Mouse (Mus musculus) thymus, postnatal 36 days (tissue): ENCODE measurements around the gene Fbxo28.
"Not testable (repeated sequence)": the region's sequence is repeated elsewhere in the genome, so short reads cannot be mapped to it uniquely, and the experiment has no call there.

Experiments used
- DNase-seq, 2 experiments: peaks; one replicate each; pipeline ENCODE4 v3.0.0; 2022; ENCODE audit warnings: mixed read lengths in 2 of 2

Fbxo28 gene

GRCm38 (mm10) chr1:182340281-182340680 is 1.1 kb downstream of the Fbxo28 start:
- DNase-seq = no peak

- DNase-seq = no peak
Observed at GRCm38 (mm10) chr1:182338961-182339565, 2.4 kb downstream of the Fbxo28 start.

- no peak for DNase-seq
Observed at GRCm38 (mm10) chr1:182333766-182334437, 7.5 kb downstream of the Fbxo28 start.

GRCm38 (mm10) chr1:182332090-182333034 is 9.1 kb downstream of the Fbxo28 start:
- no peak for DNase-seq

GRCm38 (mm10) chr1:182325919-182326318 is 15.5 kb downstream of the Fbxo28 start:
- no peak for DNase-seq

GRCm38 (mm10) chr1:182324552-182324951 is 16.9 kb downstream of the Fbxo28 start:
- DNase-seq = no peak

- DNase-seq = no peak
Observed at GRCm38 (mm10) chr1:182323139-182323538, 18.3 kb downstream of the Fbxo28 start.

- DNase-seq = no peak
Observed at GRCm38 (mm10) chr1:182314201-182314600, 27.2 kb downstream of the Fbxo28 start.

- no peak for DNase-seq
Observed at GRCm38 (mm10) chr1:182313181-182313580, 28.2 kb downstream of the Fbxo28 start.

GRCm38 (mm10) chr1:182311376-182311775 is 30.1 kb downstream of the Fbxo28 start:
- peak in 1 of 2 experiments; percentile 27 for DNase-seq

GRCm38 (mm10) chr1:182310316-182310715 is 31.1 kb downstream of the Fbxo28 start:
- no peak for DNase-seq

GRCm38 (mm10) chr1:182309403-182309802 is 32.0 kb downstream of the Fbxo28 start:
- no peak for DNase-seq

- DNase-seq = no peak
Observed at GRCm38 (mm10) chr1:182302916-182303315, 38.5 kb downstream of the Fbxo28 start.

GRCm38 (mm10) chr1:182302176-182302870 is 39.1 kb downstream of the Fbxo28 start:
- no peak for DNase-seq

- DNase-seq = no peak
Observed at GRCm38 (mm10) chr1:182297821-182298220, 43.6 kb downstream of the Fbxo28 start.

GRCm38 (mm10) chr1:182297246-182297645 is 44.2 kb downstream of the Fbxo28 start:
- DNase-seq = no peak

GRCm38 (mm10) chr1:182296816-182297215 is 44.6 kb downstream of the Fbxo28 start:
- no peak for DNase-seq

GRCm38 (mm10) chr1:182296141-182296540 is 45.3 kb downstream of the Fbxo28 start:
- DNase-seq = no peak

- DNase-seq = peak; percentile 38 to 56
Observed at GRCm38 (mm10) chr1:182292291-182292690, 49.1 kb downstream of the Fbxo28 start.

- DNase-seq = not testable (repeated sequence)
Observed at GRCm38 (mm10) chr1:182290741-182291140, 50.7 kb downstream of the Fbxo28 start.

GRCm38 (mm10) chr1:182289781-182290180 is 51.6 kb downstream of the Fbxo28 start:
- no peak for DNase-seq

GRCm38 (mm10) chr1:182288601-182289000 is 52.8 kb downstream of the Fbxo28 start:
- no peak for DNase-seq

GRCm38 (mm10) chr1:182287781-182288180 is 53.6 kb downstream of the Fbxo28 start:
- DNase-seq = no peak
